Mouse (Mus musculus): ENCODE data around the gene Dmbx1.

DNA sequence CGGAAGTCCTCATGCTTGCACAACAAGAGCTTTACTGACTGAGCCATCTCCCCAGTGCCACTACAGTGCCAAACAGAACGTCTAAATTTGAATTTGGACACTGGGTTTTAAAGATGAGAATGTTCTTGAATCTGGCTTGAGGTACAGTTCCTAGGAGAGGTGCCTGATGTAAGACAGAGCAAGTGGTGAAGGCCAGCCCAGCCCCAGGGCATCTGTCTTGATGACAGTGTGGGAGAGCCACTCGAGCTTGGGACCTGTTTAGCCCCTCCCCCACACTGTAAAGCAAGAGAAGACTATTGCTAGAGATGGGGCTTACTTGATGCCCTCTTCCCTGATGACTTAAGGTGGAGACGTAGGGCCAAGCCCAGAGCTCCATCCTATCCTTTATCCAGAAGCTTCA lies 57.5 kb downstream of the Dmbx1 start:
- TF ChIP-seq CTCF (IDR thresholded peaks at IDR 0.05; ENCODE audit: control insufficient read depth, insufficient read depth, insufficient read length) (no peak), CEBPB (IDR thresholded peaks at IDR 0.05; ENCODE audit: low read depth) (no peak), USF1 (IDR thresholded peaks at IDR 0.05; ENCODE audit: low read depth) (no peak)

Data from C2C12 (cell line).